Mouse (Mus musculus): ENCODE measurements around the gene Celf6.

DNA sequence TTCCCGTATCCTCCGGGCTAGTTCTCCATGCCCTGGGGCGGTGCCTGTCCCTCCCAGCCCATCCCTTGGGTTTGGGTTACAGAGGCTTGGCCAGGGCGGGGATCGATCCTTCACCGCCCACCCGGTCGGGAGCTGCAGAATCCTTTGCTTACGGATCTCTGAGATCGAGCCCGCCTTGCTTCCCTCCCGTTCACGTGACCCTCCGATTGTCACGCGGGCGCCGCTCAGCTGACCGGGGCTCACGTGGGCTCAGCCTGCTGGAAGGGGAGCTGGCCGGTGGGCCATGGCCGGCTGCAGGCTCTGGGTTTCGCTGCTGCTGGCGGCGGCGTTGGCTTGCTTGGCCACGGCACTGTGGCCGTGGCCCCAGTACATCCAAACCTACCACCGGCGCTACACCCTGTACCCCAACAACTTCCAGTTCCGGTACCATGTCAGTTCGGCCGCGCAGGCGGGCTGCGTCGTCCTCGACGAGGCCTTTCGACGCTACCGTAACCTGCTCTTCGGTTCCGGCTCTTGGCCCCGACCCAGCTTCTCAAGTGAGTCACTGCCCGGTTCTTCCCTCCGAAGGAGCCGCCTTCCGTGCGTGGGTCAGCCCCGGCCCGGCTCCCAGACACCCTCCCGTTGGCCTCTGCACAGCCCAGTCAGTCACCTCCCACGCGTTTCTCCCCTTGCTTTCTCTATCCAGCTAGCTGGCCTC, 38.1 kb upstream of the Celf6 start, which contains the start of the genes Hexa and Tmem202:
- TF ChIP-seq EP300 (IDR thresholded peaks at IDR 0.05; ENCODE audit: low read length) (no peak), ZKSCAN1 (IDR thresholded peaks at IDR 0.05; ENCODE audit: borderline replicate concordance, low read depth, low read length) (no peak), POLR2A (IDR thresholded peaks at IDR 0.05; ENCODE audit: low read depth, low read length) (peak; percentile 72), CTCF (conservative IDR thresholded peaks at IDR 0.05 in 1 of 2, IDR thresholded peaks at IDR 0.05 in 1 of 2; ENCODE audit: low read depth in 2 of 2, low read length in 2 of 2) (no peak), USF1 (IDR thresholded peaks at IDR 0.05; ENCODE audit: low read depth, low read length) (peak; percentile 95), POLR2AphosphoS2 (IDR thresholded peaks at IDR 0.05; ENCODE audit: low read depth, low read length) (no peak), ELF1 (IDR thresholded peaks at IDR 0.05; ENCODE audit: low read depth, low read length) (no peak; the same call in none of the 2 replicates), MAFK (IDR thresholded peaks at IDR 0.05; ENCODE audit: insufficient replicate concordance, low read length) (no peak), CHD1 (IDR thresholded peaks at IDR 0.05; ENCODE audit: low read depth, low read length) (peak; percentile 40; the same call in 1 of the 2 replicates), ZMIZ1 (IDR thresholded peaks at IDR 0.05; ENCODE audit: low read depth, low read length) (peak; percentile 61; the same call in 1 of the 2 replicates), HCFC1 (IDR thresholded peaks at IDR 0.05; ENCODE audit: low read depth, low read length) (peak; percentile 69), E2F4 (IDR thresholded peaks at IDR 0.05; ENCODE audit: insufficient replicate concordance, low read depth, low read length) (no peak)

Data from CH12.LX (cell line).